Mouse (Mus musculus) small intestine, adult 10 weeks (tissue): ENCODE data around the gene Ubtfl1. TPM values are rescaled to one million over a fixed set of nuclear protein-coding genes. Genes with fewer than 3 reads are reported as not detected.

ENCODE experiments used
- polyA plus RNA-seq: library from polyadenylated mRNA; stranded (reverse); fragments of 350-450 nt; fragmentation: Illumina TruSeq; extraction: RNeasy Lipid Tissue Mini Kit (QIAGEN cat#74804); gene quantifications from one replicate; pipeline ENCODE4 v1.2.3, GENCODE M21; 2014; ENCODE audit warnings: low replicate concordance

Gene Ubtfl1
- not detected for polyA plus RNA-seq

DNA sequence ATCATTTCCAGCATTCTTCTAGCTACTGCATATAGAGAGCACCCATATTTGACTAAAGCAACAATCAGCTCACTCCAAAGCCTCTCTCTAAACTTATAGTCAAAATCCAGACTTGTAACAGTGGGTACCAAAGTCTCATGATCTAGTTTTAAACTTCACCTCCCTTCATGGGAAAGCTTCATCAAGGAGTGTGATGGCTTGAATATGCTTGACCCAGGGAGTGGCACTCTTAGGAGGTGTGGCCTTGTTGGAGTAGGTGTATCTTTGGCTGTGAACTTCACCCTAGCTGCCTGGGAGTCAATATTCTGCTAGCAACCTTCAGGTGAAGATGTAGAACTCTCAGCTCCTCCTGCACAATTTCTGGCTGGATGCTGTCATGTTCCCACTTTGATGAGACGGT is at the start of gene Ubtfl1:
Gene Ubtfl1 (plus strand): TSS at position 301 of the 400 bp plus-strand sequence.

DNA sequence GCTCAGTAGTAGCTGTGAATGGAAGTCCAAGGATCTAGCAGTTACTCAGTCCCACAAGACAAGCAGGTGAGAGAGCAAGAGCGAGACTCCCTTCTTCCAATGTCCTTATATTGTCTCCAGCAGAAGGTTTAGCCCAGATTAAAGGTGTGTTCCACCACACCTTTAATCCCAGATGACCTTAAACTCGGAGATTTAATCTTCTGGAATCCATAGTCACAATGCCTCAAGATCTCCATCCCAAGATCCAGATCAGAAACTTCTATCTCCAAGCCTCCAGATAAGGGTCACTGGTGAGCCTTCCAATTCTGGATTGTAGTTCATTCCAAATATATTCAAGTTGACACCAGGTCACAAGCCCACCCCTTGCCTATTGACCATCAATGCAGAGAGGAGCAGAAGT is 1.3 kb upstream of the Ubtfl1 start, which contains the start of gene Naalad2:
Gene Naalad2 (minus strand): TSS at position 101 of the 400 bp plus-strand sequence.

DNA sequence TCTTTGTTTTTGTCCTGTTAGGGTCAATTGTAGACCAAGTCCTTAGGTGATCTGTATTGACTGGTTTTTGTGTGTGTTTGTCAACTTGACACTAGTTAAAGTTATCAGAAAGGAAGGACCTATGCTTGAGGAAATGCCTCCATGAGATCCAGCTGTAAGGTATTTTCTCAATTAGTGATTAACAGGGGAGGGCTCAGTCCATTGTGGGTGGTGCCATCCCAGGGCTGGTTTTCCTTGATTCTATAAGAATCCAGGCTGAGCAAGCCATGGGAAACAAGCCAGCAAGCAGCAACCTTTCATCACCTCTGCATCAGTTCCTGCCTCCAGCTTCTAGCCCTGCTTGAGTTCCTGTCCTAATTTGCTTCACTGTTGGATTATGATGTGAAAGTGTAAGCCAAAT is 26.1 kb downstream of the Ubtfl1 start, which contains the start of gene Mbd3l2:
Gene Mbd3l2 (plus strand): TSS at position 301 of the 400 bp plus-strand sequence.

Other genes starting within 250 kb of the Ubtfl1 start
- gene Chordc1, start 112.3 kb upstream of the Ubtfl1 start, polyA plus RNA-seq = 172 TPM
- gene Naalad2, start 1.4 kb upstream of the Ubtfl1 start, polyA plus RNA-seq = 5.0 TPM
- not detected for gene Mbd3l2, start 26.2 kb downstream of the Ubtfl1 start, polyA plus RNA-seq
- gene Zfp558, start 73.8 kb downstream of the Ubtfl1 start, polyA plus RNA-seq = 3.1 TPM
- not detected for gene Mbd3l1, start 73.9 kb downstream of the Ubtfl1 start, polyA plus RNA-seq